Mouse (Mus musculus): Measurements from ENCODE around the gene Trp63. TPM values are rescaled to one million over a fixed set of nuclear protein-coding genes. Genes with fewer than 3 reads are reported as not detected.

Trp63 gene
- polyA plus RNA-seq, 1 experiment from 2014 or later: 0.35 TPM

- Histone ChIP-seq H3K4me1 (replicated peaks) (no peaks in the 10 kb centered on the region), H3K27me3 (replicated peaks) (no peaks in the 10 kb centered on the region), H3K27ac (no peak overlapping the region), H3K9ac (no peak overlapping the region), H3K9me3 (no peaks in the 10 kb centered on the region), H3K4me3 (replicated peaks) (no peak overlapping the region), H3K4me2 (replicated peaks) (no peak overlapping the region), H3K36me3 (no peaks in the 10 kb centered on the region)
- WGBS: 79% methylated on average over 3 of the region's 3 CpGs
- no peak for ATAC-seq
Measured at GRCm38 (mm10) chr16:25900389-25900908, 216.9 kb downstream of the Trp63 start.

DNA sequence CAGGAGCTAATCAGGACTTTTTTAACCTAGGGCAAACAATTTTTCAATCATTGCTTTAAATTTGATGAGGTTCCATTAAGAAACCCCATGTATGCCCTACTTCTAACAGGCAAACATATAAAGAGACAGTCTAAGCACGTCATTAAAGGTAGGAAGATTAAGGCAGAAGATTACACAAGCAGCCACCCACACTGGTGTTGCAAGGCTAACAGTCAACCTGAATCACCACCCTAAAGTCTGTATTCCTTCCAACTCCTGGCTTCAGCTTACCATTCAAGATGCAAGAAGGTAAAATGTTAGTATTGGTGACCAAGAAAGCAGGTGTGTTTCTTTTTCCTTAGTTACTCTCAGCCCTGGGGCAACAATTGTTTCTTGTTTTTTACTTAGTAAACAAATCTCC lies 228.6 kb downstream of the Trp63 start:
- Histone ChIP-seq H3K36me3 (no peaks in the 10 kb centered on the region), H3K4me3 (replicated peaks) (no peak overlapping the region), H3K9me3 (no peaks in the 10 kb centered on the region), H3K9ac (no peak overlapping the region), H3K4me1 (replicated peaks) (no peaks in the 10 kb centered on the region), H3K4me2 (replicated peaks) (no peak overlapping the region), H3K27ac (no peak overlapping the region), H3K27me3 (replicated peaks) (no peaks in the 10 kb centered on the region)
- no peak for ATAC-seq
- 52% methylated on average over 1 of the region's 1 CpGs for WGBS

DNA sequence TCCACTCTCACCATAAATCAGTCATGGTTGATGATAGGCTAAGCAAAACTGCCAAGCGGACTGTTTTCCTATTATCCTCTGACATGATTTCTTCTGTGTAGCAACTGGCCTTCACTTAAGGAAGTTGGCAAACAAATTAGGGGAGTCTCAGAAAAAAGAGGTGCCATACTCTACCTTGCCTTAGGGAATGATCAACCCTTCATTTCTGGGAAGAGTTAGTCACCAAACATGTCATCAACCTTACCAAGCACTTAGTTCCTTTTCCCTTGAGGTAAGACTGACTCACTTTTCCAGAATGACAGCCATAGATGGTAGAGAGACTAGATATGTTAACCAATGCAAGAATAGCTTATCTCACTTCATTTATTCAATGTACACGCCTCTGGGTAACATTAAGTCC lies 250.6 kb downstream of the Trp63 start:
- no peaks in the 10 kb centered on the region for H3K9me3 ChIP-seq
- H3K4me3 ChIP-seq (replicated peaks): no peak overlapping the region
- 87% methylated on average over 2 of the region's 2 CpGs for WGBS
- H3K36me3 ChIP-seq: no peaks in the 10 kb centered on the region
- no peak overlapping the region for H3K9ac ChIP-seq
- no peak overlapping the region for H3K27ac ChIP-seq
- H3K4me2 ChIP-seq (replicated peaks): no peak overlapping the region
- ATAC-seq: no peak
- no peaks in the 10 kb centered on the region for H3K27me3 ChIP-seq (replicated peaks)
- H3K4me1 ChIP-seq (replicated peaks): no peaks in the 10 kb centered on the region
